1 mouse cellular context compared by ENCODE assay signal in the genomic region with DNA sequence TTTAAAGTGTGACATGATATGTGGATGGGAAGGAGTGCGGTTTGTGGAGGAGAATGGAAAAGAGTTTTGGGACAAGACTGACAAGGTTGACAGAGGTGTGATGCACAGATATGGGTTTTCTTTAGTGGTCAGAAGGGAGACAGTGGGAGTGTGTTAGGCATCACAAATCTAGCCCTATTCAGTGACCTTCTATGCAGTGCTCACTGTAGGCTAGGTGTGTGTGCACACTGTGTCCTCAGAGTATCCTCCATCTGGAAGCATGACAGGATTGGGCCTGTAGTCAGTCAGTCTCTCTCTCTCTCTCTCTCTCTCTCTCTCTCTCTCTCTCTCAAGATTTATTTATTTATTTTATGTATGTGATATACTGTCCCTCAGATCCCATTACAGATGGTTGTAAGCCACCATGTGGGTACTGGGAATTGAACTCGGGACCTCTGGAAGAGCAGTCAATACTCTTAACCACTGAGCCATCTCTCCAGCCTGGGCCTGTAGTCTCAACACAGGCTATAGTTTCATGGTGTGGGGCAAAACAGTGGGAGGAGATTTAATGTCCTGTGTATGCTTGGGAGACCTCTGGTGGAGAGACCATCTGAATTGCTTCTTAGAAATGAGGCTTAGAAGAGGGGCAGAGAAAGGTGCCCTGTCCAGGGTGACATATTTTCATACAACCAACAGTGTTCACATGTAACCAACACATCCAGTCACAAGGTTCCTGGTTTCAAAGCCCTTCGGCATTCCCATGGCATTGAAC.
TF ChIP-seq lines count a peak whose summit lies in the region.

No protein-coding gene starts in this region.

TF ChIP-seq in CH12.LX, 34 proteins besides CTCF, POLR2A, EP300 and RAD21 (continued from another document):
- TF ChIP-seq MYC (IDR thresholded peaks at IDR 0.05; ENCODE audit: low read depth, low read length) = no peak
TF ChIP-seq in CH12.LX: peak in this region for 1.
